Mouse (Mus musculus) heart, embryonic 10.5 days (tissue): ENCODE measurements around the gene Calhm3. TPM values are rescaled to one million over a fixed set of nuclear protein-coding genes. Genes with fewer than 3 reads are reported as not detected.
A peak's percentile ranks its signal among the peaks of the same experiment; 100 is the strongest.

Experiments used
- DNase-seq: peaks from one replicate; pipeline ENCODE4 v3.0.0-alpha.2; 2017; ENCODE audit warnings: low spot score
- H3K27ac ChIP-seq: fragments of 300-500 bp; sonication (generic); 2 replicates; pipeline ENCODE4 v1.5.1; 2016; ENCODE audit warnings: mild to moderate bottlenecking
- H3K27me3 ChIP-seq: fragments of 300-500 bp; sonication (generic); 2 replicates; pipeline ENCODE4 v1.6.1; 2016; ENCODE audit warnings: mild to moderate bottlenecking; ENCODE audit not compliant: poor library complexity, insufficient read depth, severe bottlenecking
- H3K36me3 ChIP-seq: fragments of 300-500 bp; sonication (generic); 2 replicates; pipeline ENCODE4 v1.6.1; 2016; ENCODE audit warnings: mild to moderate bottlenecking, moderate library complexity
- H3K4me1 ChIP-seq: fragments of 300-500 bp; sonication (generic); 2 replicates; pipeline ENCODE4 v1.6.1; 2016; ENCODE audit warnings: mild to moderate bottlenecking
- H3K4me3 ChIP-seq: fragments of 300-500 bp; sonication (generic); 2 replicates; pipeline ENCODE4 v1.5.1; 2016; ENCODE audit warnings: mild to moderate bottlenecking, moderate library complexity
- H3K9me3 ChIP-seq: fragments of 300-500 bp; sonication (generic); 2 replicates; pipeline ENCODE4 v1.6.1; 2016; ENCODE audit warnings: mild to moderate bottlenecking, moderate library complexity
- WGBS: fragments of 180-500 bp; shearing (Covaris S2); methylation state at CpG from one replicate; pipeline ENCODE4 v1.1.7; 2016; 5-methylcytosine and 5-hydroxymethylcytosine counted together
- polyA plus RNA-seq: library from polyadenylated mRNA; unstranded; fragments of >200 nt; fragmentation: Nextera tagmentation; extraction: Ambion mirVana; gene quantifications from 2 replicates; pipeline ENCODE4 v1.2.1, GENCODE M21; 2016

Gene Calhm3
- polyA plus RNA-seq, 1 experiment from 2014 or later = not detected

DNA sequence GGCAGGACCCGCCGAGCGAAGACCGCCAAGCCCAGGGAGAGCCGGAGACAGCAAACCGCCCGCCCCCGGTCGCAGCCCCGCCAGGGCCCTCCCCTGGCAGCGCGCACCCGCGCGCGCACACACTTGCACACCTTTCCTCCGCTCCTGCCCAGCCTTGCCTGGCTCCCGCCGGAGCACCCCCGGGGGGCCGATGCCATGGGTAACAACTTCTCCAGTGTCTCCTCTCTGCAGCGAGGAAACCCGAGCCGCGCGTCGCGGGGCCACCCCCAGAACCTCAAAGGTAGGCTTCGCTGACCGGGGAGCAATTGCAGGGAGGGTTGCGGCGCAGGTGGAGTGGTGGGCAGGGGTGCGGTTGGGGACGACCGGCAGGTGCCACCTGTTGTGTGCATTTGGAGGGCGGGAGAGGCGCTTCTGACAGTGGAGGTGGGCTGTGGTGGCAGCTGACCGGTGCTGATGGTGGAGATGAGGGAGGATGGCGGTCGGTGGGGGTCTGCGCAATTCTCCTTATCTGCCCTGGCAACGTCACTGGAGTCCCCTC, 21.8 kb upstream of the Calhm3 start:
- no peaks in the 10 kb centered on the region for H3K36me3 ChIP-seq
- peaks cover 20% of the 10 kb centered on the region for H3K4me1 ChIP-seq
- peaks cover 60% of the 10 kb centered on the region for H3K27me3 ChIP-seq
- DNase-seq = no peak
- WGBS = under 1% methylated on average over 30 of the region's 42 CpGs
- H3K9me3 ChIP-seq = peaks cover 5% of the 10 kb centered on the region; the same call in 1 of the 2 replicates
- H3K4me3 ChIP-seq = peak overlapping the region; percentile 81
- peak overlapping the region; percentile 78 for H3K27ac ChIP-seq

DNA sequence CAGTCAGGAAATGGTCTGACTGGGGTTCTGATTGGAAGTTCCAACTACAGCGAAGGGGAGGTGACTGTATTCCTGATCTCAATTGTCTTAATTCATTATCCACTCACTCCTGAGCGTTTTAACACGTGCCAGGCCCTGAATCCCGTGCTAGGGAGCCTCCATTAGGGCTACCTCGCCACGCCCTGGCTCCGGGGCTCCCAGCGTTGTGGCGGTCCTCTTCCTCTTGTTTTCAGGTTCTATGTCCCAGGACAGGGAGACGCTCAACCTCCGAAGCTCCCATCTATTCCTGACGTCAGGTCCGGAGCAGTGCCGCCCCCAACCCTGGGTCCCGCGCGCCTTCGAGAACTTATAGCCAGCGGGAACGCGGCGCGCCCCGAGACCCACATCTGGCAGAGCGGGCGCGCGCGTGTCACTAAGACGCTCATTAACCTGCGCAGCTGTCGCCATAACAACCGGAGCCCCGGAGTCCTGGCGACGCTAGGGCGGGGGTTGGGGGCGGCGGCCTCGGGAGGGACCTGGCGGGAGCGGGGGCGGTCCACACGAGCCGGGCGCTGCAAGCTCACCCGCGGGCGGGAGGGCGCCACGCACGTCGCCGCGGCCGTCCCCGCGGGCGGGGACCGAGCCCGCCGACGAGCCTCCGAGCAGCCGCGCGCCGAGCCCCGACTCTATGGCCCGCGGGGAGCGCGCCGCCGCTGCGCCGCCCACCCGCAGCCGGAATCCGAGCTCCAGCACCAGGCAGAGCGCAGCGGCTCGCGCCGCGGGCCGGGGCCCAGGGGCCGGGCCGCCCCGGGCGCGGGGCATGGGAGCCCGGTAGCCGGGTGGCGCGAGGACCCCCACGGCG, 21.1 kb upstream of the Calhm3 start, which contains the start of gene Neurl1a:
Gene Neurl1a, plus strand, starts transcription at position 390 of the 841 bp plus-strand sequence.
- H3K27ac ChIP-seq = peak within 1 kb of the TSS; percentile 78
- H3K9me3 ChIP-seq = peaks cover 5% of the 10 kb centered on the region; the same call in 1 of the 2 replicates
- H3K4me1 ChIP-seq = peaks cover 20% of the 10 kb centered on the region
- under 1% methylated on average over 64 of the region's 98 CpGs for WGBS
- H3K27me3 ChIP-seq = peaks cover 60% of the 10 kb centered on the region
- no peaks in the 10 kb centered on the region for H3K36me3 ChIP-seq
- H3K4me3 ChIP-seq = peak within 1 kb of the TSS; percentile 81
- DNase-seq = peak; percentile 74

DNA sequence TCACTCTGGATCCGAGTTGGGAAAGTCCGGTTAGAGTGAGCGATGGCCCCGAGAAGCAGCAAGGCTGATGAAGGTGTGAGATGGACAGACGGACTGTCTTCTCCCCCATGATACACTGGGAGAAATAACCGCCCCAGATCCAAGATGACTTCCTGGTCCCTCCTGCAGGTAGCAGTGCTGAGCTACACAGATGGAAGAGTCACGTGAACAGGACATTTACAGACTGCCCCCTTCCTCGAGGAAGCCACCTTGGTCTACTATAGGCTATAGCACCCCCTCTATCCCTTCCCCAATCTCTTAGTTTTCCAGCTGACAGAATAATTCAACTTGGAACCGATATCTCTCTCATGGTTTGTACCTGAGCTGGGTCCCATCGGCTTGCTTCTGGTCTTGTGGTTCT, 20.4 kb upstream of the Calhm3 start:
- Histone ChIP-seq H3K9me3 (peaks cover 5% of the 10 kb centered on the region; the same call in 1 of the 2 replicates), H3K27me3 (peaks cover 67% of the 10 kb centered on the region), H3K27ac (no peak overlapping the region), H3K4me3 (peak overlapping the region; percentile 81), H3K36me3 (no peaks in the 10 kb centered on the region), H3K4me1 (peaks cover 20% of the 10 kb centered on the region)
- DNase-seq = no peak
- WGBS = 21% methylated on average over 10 of the region's 10 CpGs

DNA sequence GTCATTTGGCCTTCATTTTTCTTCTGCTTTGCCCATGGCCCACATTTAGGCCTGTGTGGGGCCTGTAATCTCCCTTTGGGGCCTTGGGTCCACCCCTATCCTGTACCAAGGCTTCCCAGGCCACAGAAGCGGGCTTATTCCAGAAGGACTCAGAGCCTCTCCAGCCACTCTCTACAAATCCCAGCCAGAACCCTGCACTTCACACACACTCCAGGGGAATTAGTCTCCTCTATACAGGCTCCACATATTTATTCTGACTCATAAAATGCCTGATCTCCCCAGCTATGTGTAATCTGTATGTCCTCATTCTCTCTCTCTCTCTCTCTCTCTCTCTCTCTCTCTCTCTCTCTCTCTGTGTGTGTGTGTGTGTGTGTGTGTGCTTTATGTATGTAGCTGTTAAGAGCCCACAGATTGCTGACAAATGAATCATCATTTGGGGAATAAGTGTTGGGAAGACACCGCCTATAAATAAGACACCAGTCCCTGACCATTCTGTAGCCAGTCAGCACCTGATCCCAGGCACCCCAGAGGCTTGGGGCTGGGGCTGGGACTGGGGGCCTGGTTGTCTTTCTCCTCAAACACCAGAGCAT, 19.4 kb upstream of the Calhm3 start:
- WGBS = 72% methylated on average over 2 of the region's 2 CpGs
- no peaks in the 10 kb centered on the region for H3K36me3 ChIP-seq
- H3K27ac ChIP-seq = no peak overlapping the region
- no peak for DNase-seq
- H3K27me3 ChIP-seq = peaks cover 71% of the 10 kb centered on the region
- H3K4me3 ChIP-seq = no peak overlapping the region
- peaks cover 20% of the 10 kb centered on the region for H3K4me1 ChIP-seq
- H3K9me3 ChIP-seq = peaks cover 2% of the 10 kb centered on the region; the same call in 1 of the 2 replicates

DNA sequence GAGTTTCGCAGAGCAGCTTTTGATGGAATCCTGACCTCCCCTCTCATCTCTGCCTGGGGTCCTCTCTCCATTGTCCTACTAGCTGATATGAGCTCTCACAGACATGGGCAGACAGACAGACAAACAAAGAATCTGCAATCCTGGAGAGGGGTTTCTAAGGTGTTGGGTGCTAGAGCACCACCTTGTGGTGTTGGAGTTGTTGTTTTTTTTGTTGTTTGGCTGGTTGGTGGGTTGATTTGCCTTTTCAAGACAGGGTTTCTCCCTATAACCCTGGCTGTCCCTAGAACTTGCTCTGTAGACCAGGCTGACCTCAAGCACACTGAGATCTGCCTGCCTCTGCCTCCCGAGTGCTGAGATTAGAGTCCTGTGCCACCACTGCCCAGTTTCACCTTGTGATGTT, 17.9 kb upstream of the Calhm3 start:
- 64% methylated on average over 2 of the region's 2 CpGs for WGBS
- H3K27me3 ChIP-seq = peaks cover 57% of the 10 kb centered on the region
- no peak overlapping the region for H3K27ac ChIP-seq

DNA sequence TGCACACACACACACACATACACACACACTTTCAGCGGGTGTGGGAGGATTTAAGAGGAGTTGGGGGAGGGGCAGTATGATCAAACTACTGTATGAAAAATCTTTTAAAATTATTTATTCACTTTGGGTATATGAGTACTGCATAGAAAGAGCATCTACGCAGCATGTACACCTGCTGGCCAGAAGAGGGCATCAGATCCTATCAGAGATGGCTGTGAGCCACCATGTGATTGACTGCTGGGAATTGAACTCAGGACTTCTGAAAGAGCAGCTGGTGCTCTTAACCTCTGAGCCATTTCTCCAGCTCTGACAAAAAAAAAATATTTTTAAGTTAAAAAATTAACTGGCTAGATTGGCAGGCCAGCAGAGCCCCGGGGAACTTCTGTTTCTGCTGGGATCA, 17.0 kb upstream of the Calhm3 start:
- H3K4me1 ChIP-seq = peaks cover 17% of the 10 kb centered on the region
- 58% methylated on average over 3 of the region's 3 CpGs for WGBS
- no peak overlapping the region for H3K4me3 ChIP-seq
- no peaks in the 10 kb centered on the region for H3K9me3 ChIP-seq
- no peak overlapping the region for H3K27ac ChIP-seq
- peaks cover 47% of the 10 kb centered on the region for H3K27me3 ChIP-seq
- no peaks in the 10 kb centered on the region for H3K36me3 ChIP-seq
- DNase-seq = no peak

More for the DNA sequence above, 17.9 kb upstream of the Calhm3 start:
- Histone ChIP-seq H3K4me3 (no peak overlapping the region), H3K9me3 (no peaks in the 10 kb centered on the region), H3K36me3 (no peaks in the 10 kb centered on the region), H3K4me1 (peaks cover 20% of the 10 kb centered on the region)
- no peak for DNase-seq

DNA sequence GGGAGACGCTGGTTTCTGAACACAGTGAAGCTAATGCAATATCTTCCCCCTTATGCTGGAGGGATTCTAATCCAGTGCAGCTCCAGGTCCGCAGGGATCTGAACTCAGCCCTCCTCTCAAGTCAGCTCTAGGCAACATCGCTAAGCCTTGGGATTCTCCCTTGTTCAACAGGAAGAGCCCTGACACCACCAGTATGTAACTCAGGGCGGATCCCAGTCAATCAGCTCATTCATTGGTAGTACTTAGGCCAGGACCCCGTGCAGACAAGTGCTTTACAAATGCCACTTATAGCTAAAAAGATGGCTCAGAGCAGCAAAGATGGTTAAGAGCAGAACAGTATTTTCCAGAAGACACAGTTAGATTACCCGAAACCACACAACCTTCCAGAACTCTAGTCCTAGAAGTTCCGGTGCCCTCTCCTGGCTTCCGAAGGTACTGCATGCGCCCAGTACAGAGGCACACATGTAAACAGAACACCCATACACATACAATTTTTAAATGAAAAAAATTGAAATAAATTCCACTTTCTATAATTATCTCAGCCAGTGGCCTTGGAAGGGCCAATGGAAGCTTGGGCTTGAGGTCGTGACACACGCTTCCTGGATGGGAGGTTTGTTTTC, 11.3 kb upstream of the Calhm3 start:
- peak; percentile 88 for DNase-seq
- Histone ChIP-seq H3K4me1 (peaks cover 15% of the 10 kb centered on the region), H3K36me3 (no peaks in the 10 kb centered on the region), H3K27me3 (peaks cover 10% of the 10 kb centered on the region; the same call in 1 of the 2 replicates), H3K27ac (no peak overlapping the region), H3K4me3 (peak overlapping the region; percentile 46), H3K9me3 (no peaks in the 10 kb centered on the region)
- WGBS = 25% methylated on average over 11 of the region's 11 CpGs

DNA sequence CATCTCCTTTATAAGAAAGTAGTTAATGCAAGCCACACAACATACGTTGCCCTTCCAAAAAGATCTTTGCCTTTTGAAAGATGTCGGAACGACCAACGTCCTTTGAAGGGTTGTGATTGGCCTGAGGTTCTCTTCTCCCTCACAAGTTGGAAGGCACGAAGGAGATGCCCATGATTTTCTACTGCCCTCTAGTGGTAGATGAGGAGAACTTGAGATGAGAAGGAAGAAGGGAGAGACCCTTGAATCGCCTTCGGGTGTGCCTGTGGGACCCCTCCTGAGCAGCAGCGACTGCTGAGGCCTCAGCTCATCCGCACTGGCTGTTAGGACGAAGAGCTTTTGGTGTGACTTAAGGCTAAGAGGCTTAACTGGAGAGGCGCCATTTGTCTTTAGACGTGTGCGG, 10.7 kb upstream of the Calhm3 start:
- Histone ChIP-seq H3K9me3 (no peaks in the 10 kb centered on the region), H3K36me3 (no peaks in the 10 kb centered on the region), H3K27me3 (peaks cover 6% of the 10 kb centered on the region; the same call in 1 of the 2 replicates), H3K4me3 (peak overlapping the region; percentile 46), H3K27ac (no peak overlapping the region), H3K4me1 (peaks cover 15% of the 10 kb centered on the region)
- 4% methylated on average over 13 of the region's 13 CpGs for WGBS
- no peak for DNase-seq

DNA sequence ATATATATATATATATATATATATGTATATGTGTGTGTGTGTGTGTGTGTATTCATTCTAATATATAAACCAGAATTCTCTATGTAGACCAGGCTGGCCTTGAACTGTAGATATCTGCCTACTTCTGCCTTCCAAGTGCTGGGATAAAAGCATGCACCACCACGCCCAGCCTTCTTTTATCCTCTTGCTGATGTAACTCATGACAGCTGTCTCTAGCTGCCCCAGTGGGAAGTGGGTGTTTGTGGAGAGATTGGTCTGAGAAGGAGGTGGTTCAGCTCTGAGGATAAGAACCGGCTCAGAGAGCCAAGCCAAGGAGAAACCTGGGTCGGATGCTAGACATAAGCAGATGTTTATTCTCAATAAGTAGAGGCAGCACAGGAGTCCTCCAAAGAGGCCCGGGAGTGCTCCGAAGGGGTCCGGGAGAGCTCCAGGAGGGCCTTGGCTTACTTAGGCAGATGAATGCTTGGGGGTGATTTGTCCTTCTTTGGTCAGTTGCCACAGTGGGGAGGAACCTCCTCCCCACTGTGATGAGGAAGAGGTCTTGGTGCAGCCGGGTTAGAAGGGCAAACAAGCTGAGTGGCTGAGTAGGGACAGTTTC, 10.2 kb upstream of the Calhm3 start:
- Histone ChIP-seq H3K4me1 (peaks cover 15% of the 10 kb centered on the region), H3K36me3 (no peaks in the 10 kb centered on the region), H3K9me3 (no peaks in the 10 kb centered on the region), H3K27me3 (peaks cover under 1% of the 10 kb centered on the region; the same call in 1 of the 2 replicates), H3K27ac (no peak overlapping the region), H3K4me3 (peak overlapping the region; percentile 46; the same call in 1 of the 2 replicates)
- no peak for DNase-seq
- WGBS = 45% methylated on average over 7 of the region's 7 CpGs

DNA sequence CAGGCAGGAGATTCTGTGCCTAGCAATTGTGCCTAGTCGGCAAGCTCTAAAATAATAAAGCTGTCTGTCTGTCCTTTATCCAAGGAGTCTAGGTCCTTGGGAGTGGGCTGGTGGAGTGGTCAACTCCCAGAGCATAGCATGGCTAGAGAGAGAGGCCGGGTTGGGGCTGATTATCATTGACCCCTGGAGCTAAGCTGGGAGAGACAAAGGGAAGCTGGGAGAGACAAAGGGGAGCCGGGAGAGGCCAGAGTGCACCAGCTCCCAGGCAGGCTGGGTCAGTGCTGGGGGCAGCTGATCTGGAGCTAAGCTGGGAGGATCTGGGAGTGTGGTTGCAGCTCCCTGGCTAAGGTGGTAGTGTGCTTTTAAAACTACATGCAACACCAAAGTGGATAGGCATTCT, 9.2 kb upstream of the Calhm3 start:
- peaks cover 15% of the 10 kb centered on the region for H3K4me1 ChIP-seq
- no peaks in the 10 kb centered on the region for H3K27me3 ChIP-seq
- no peak for DNase-seq
- no peak overlapping the region for H3K27ac ChIP-seq
- no peaks in the 10 kb centered on the region for H3K36me3 ChIP-seq
- 31% methylated on average over 3 of the region's 3 CpGs for WGBS
- H3K9me3 ChIP-seq = no peaks in the 10 kb centered on the region
- H3K4me3 ChIP-seq = no peak overlapping the region

DNA sequence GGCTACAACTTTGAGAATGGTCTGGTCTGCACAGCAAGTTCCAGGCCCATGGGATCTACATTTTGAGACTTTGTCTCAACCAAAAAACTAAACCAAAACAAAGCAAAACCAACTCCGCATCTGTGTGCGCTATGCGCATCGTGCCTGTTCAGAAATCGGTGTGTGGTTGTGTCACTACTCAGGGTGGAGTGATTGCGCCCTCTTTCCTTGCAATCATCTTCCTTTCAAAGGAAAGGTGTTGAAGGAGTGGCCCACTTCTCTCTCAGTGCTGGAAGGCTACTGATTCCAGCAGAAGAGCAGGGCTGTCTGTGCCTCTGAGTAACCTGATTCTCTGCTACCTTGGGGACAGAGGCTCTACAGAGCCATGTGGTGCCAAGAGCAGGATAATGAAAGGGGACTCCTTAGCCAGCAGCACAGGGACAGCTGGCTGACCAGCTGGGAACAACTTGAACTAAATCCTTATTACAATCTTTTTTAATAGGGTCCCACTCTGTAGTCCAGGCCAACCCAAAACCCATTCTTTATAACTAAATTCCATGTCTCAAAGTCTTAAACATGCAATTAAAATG, 5.7 kb upstream of the Calhm3 start:
- WGBS = 84% methylated on average over 6 of the region's 6 CpGs
- Histone ChIP-seq H3K27ac (no peak overlapping the region), H3K4me3 (no peak overlapping the region), H3K9me3 (no peaks in the 10 kb centered on the region), H3K4me1 (peaks cover 9% of the 10 kb centered on the region), H3K36me3 (no peaks in the 10 kb centered on the region), H3K27me3 (no peaks in the 10 kb centered on the region)
- DNase-seq = no peak

DNA sequence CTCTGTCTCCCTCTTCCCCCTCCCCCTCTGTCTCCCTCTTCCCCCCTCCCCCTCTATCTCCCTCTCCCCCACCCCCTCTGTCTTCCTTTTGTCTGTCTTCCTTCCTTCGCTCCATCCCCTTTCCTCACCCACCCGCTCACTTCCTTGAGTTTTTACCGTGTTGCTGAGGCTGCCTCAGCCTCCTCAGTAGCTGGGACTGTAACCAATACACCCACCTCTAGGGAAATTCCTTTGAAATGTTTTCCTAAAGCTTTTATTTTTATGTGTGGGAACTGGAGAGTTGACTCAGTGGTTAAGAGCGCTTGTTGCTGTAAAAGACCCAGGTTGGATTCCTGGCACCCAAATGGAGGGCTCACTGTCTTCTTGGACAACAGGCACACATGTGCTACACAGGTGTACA, 4.1 kb upstream of the Calhm3 start:
- 54% methylated on average over 4 of the region's 4 CpGs for WGBS
- no peak overlapping the region for H3K4me3 ChIP-seq
- no peaks in the 10 kb centered on the region for H3K36me3 ChIP-seq
- H3K9me3 ChIP-seq = no peaks in the 10 kb centered on the region
- H3K27ac ChIP-seq = no peak overlapping the region
- no peaks in the 10 kb centered on the region for H3K27me3 ChIP-seq
- no peak for DNase-seq
- H3K4me1 ChIP-seq = peaks cover under 1% of the 10 kb centered on the region; the same call in 1 of the 2 replicates
